Mouse (Mus musculus) liver, adult 2 months (tissue): Measurements from ENCODE around the gene Fkbp4. TPM values are rescaled to one million over a fixed set of nuclear protein-coding genes. Genes with fewer than 3 reads are reported as not detected.

Source experiments
- DNase-seq: peaks from one replicate; pipeline ENCODE4 v3.0.0-alpha.2; 2011; ENCODE audit warnings: low read depth, low spot score; ENCODE audit errors: extremely low read depth
- H3K27ac ChIP-seq: fragments of 200-500 bp; replicated peaks from 2 replicates; pipeline ENCODE4 v1.5.1; 2012; ENCODE audit warnings: low read depth, mild to moderate bottlenecking, control low read depth, inconsistent platforms, low read length; ENCODE audit not compliant: insufficient read depth
- H3K27me3 ChIP-seq: fragments of 200-500 bp; 2 replicates; pipeline ENCODE4 v1.6.1; 2012; ENCODE audit warnings: mild to moderate bottlenecking, moderate library complexity, low read length, inconsistent platforms; ENCODE audit not compliant: control insufficient read depth, insufficient read depth
- H3K36me3 ChIP-seq: fragments of 200-500 bp; 2 replicates; pipeline ENCODE4 v1.6.1; 2012; ENCODE audit warnings: low read length, inconsistent platforms; ENCODE audit not compliant: control insufficient read depth, insufficient read depth
- H3K4me1 ChIP-seq: fragments of 200-500 bp; 2 replicates; pipeline ENCODE4 v1.6.1; 2011; ENCODE audit warnings: low read length; ENCODE audit not compliant: control insufficient read depth, insufficient read depth
- H3K4me3 ChIP-seq: fragments of 200-500 bp; 2 replicates; pipeline ENCODE4 v1.5.1; 2011; ENCODE audit warnings: low read depth, mild to moderate bottlenecking, control low read depth, low read length, moderate library complexity; ENCODE audit not compliant: insufficient read depth
- H3K79me2 ChIP-seq: fragments of 200-500 bp; 2 replicates; pipeline ENCODE4 v1.6.1; 2012; ENCODE audit warnings: inconsistent platforms, mild to moderate bottlenecking, low read length, moderate library complexity; ENCODE audit not compliant: control insufficient read depth, insufficient read depth
- H3K9ac ChIP-seq: fragments of 200-500 bp; 2 replicates; pipeline ENCODE4 v1.6.1; 2012; ENCODE audit warnings: low read depth, mild to moderate bottlenecking, control low read depth, inconsistent platforms, low read length
- CTCF ChIP-seq: fragments of 200-500 bp; IDR thresholded peaks from 2 replicates; pipeline ENCODE4 v1.5.1; 2011; ENCODE audit warnings: low read depth, low read length, control low read depth
- POLR2A ChIP-seq: fragments of 200-500 bp; IDR thresholded peaks from 2 replicates; pipeline ENCODE4 v1.6.1; 2011; ENCODE audit warnings: low read length, control low read depth; ENCODE audit not compliant: insufficient read depth; ENCODE audit errors: extremely low read depth
- WGBS: fragments of 180-500 bp; shearing (Covaris S2); methylation state at CpG from one replicate; pipeline ENCODE4 v1.1.7; 2018; 5-methylcytosine and 5-hydroxymethylcytosine counted together
- polyA plus RNA-seq: library from polyadenylated mRNA; depleted of rRNA; stranded (reverse); fragments of >200 nt; gene quantifications from 2 replicates; pipeline ENCODE4 v1.2.3, GENCODE M21; 2012
- total RNA-seq: library from RNA; depleted of rRNA; stranded (reverse); fragments of >200 nt; gene quantifications from 2 replicates; pipeline ENCODE4 v1.2.3, GENCODE M21; 2014

Gene Fkbp4
- total and polyA plus RNA-seq, 2 experiments = 99.8 to 150 TPM

DNA sequence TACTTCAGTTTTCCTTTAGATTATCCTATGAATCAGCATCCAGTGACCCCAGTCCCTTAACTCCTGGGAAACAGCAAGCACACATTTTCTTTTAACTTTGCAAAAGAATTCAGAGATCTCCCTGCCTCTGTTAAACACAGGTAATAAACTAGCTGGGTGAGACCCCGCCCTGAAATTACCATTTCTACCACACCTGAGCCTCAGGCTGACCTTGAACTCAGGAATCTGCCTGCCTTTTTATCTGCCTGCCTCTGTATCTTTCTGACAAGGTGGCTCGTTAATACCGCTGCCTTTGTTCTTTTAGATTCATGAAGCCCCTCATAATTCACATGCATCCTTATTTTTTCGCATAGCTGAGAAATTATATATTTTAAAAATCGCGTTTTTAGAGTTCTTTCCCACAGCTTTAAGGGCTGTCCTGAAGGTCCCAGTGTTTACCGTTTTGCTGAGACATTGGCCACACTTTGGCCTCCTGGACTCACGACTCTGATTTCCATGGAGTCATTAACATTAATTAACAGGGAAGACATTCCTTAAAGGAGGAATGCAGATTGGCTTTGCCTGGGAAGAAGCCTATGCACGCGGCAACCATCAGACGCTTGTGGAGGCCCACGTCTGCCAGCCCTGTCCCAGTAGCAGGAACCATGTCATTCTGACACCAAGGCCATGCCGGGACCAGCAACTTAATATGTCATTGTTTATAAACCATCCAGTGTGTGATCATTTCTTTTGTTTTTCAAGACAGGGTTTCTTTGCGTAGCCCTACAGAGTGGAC, 22.4 kb upstream of the Fkbp4 start:
- Histone ChIP-seq H3K27me3 (no peaks in the 10 kb centered on the region), H3K4me3 (no peak overlapping the region), H3K79me2 (no peaks in the 10 kb centered on the region), H3K9ac (no peak overlapping the region), H3K36me3 (no peaks in the 10 kb centered on the region), H3K4me1 (no peaks in the 10 kb centered on the region), H3K27ac (no peak overlapping the region)
- DNase-seq = no peak
- 85% methylated on average over 14 of the region's 14 CpGs for WGBS
- no peak for TF ChIP-seq POLR2A
- no peak for TF ChIP-seq CTCF

DNA sequence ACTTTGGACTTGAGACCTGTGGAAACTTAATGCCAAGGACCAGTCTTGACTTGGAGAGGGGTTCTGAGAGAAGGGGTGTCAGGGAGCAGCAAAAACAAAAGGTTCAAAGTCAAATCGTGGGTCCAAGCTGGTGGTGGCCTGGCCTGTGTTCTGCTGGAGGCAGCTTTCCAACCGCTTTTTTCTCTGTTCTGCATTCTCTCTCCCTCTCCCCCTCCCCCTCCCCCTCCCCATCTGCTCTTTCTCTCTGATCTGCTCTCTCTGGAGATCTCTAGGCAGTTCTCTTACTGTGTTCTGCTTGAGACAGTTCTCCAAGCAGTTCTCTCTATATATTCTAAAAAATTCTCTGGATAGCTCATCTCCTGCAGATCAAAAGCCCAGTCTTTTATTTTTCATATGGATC, 21.8 kb upstream of the Fkbp4 start:
- H3K4me1 ChIP-seq = no peaks in the 10 kb centered on the region
- TF ChIP-seq CTCF (no peak), POLR2A (no peak)
- H3K27ac ChIP-seq = no peak overlapping the region
- H3K79me2 ChIP-seq = no peaks in the 10 kb centered on the region
- no peaks in the 10 kb centered on the region for H3K36me3 ChIP-seq
- H3K4me3 ChIP-seq = no peak overlapping the region
- WGBS = 65% methylated on average over 2 of the region's 2 CpGs
- DNase-seq = no peak
- H3K27me3 ChIP-seq = no peaks in the 10 kb centered on the region
- no peak overlapping the region for H3K9ac ChIP-seq

DNA sequence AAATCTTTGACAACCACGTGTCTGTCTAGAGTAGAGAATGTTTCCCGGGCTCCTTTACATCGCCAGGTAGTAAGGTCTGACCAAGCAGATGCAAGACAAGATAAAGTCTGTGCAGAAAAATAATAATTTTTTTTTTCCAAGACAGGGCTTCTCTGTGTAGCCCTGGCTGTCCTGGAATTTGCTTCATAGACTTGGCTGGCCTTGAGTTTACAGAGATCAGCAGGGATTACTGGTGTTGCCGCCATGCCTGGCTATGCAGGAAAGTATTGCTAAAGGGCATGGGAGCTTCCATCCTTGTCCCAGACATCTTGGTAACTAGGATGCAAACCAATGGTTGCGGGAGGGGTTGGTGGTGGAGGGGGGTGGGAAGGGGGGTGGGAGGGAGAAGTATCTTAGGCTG, 18.7 kb upstream of the Fkbp4 start:
- WGBS = 84% methylated on average over 5 of the region's 5 CpGs

DNA sequence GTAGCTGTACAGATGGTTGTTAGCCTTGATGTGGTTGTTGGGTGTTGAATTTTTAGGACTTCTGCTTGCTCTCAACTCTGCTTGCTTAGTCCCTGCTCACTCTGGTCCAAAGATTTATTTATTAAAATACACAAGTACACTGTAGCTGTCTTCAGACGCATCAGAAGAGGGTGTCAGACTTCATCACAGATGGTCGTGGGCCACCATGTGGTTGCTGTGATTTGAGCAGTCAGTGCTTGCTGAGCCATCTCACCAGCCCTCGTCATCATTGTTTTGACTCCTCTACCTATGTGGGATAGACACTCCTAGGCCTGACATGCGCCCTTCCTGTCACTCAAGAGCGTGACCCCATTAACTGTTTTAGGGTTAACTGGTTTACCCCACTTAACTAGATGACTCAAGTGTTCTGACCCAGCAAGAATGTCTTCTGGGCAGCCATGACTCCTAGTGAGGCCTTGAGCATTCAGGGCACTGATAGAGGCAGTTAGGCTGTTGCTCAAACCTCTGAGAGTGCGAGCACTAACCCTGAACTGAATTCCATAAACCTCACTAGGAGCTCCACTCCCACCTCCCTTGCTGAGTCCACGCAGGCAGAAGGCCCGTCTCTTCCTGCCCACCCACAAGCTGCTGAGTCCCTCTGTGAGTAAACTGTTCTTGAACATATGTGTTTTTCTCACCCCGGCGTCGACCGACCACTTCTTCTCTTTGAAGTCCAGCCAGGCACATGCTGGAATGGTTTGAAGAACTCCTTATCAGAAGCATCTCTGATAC, 17.5 kb upstream of the Fkbp4 start:
- Histone ChIP-seq H3K9ac (no peak overlapping the region), H3K4me3 (no peak overlapping the region), H3K27me3 (no peaks in the 10 kb centered on the region), H3K79me2 (no peaks in the 10 kb centered on the region), H3K36me3 (no peaks in the 10 kb centered on the region), H3K27ac (no peak overlapping the region), H3K4me1 (no peaks in the 10 kb centered on the region)
- WGBS = 76% methylated on average over 12 of the region's 12 CpGs
- TF ChIP-seq POLR2A (no peak), CTCF (no peak)
- no peak for DNase-seq

More for the DNA sequence above, 18.7 kb upstream of the Fkbp4 start:
- no peaks in the 10 kb centered on the region for H3K79me2 ChIP-seq
- no peak overlapping the region for H3K4me3 ChIP-seq
- no peaks in the 10 kb centered on the region for H3K36me3 ChIP-seq
- H3K27me3 ChIP-seq = no peaks in the 10 kb centered on the region
- no peak for DNase-seq
- no peak overlapping the region for H3K27ac ChIP-seq
- H3K4me1 ChIP-seq = no peaks in the 10 kb centered on the region
- no peak overlapping the region for H3K9ac ChIP-seq
- no peak for TF ChIP-seq CTCF
- no peak for TF ChIP-seq POLR2A

DNA sequence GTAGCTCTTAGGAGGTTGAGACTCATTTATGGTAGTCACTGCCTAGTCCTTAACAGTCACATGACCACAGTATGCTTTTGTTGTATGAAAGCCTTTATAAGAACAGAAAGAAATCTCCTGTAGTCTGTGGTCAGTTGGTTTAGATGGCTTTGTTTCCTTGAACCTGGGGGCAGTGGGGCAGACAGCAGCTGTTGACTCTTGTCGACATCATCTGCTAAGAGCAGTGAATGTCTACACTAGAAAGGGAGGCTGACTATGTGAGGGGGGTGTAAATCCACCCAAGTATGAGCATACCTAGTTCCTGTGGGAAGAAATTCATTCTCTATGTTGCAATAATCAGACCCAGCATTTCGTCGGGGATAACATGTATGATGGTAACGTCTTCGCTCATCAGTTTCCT, 8.6 kb upstream of the Fkbp4 start:
- H3K4me1 ChIP-seq = no peaks in the 10 kb centered on the region
- H3K27ac ChIP-seq = no peak overlapping the region
- H3K79me2 ChIP-seq = no peaks in the 10 kb centered on the region
- no peak for DNase-seq
- TF ChIP-seq CTCF (no peak), POLR2A (no peak)
- H3K36me3 ChIP-seq = no peaks in the 10 kb centered on the region
- WGBS = 89% methylated on average over 5 of the region's 5 CpGs
- H3K9ac ChIP-seq = no peak overlapping the region
- H3K27me3 ChIP-seq = no peaks in the 10 kb centered on the region
- H3K4me3 ChIP-seq = no peak overlapping the region

DNA sequence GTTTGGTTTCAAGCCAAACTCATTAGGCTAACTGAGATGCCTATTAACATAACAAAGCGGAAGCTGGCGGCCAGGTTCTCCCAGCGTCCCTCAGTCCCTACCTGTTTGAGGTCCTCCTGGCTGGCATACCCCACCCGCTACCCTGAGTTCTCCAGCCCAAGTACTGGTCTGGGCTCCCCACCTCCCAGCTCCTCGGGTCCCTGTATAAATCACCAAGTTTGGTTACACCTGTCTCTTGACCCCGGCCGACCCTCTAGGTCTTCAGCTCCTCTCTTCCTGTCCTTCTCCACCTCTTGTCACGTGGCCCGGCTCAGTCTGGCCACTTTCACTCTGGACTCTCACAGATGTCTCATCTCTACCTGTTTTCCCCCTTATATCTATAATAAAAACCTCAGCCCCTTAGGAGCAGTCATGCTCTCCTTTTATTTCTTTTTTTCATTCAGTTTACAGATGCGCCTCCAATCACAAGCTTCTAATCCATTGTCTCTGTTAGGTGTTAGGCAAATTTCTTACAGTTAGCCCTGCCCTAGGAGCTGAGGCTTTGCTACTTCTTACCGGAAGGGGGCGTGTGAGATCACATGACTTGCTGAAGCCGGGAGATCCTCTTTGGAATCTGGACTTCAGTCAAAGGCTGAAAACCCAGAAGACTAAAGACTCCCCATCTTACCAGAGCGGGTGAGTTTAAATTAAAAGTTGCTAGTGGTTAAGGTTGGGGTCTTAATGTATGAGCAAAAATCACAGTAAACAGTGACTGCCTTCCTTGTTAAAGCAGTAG, 7.5 kb upstream of the Fkbp4 start:
- peak; percentile 70 for DNase-seq
- Histone ChIP-seq H3K79me2 (no peaks in the 10 kb centered on the region), H3K4me3 (no peak overlapping the region), H3K9ac (no peak overlapping the region), H3K27ac (no peak overlapping the region), H3K27me3 (no peaks in the 10 kb centered on the region), H3K4me1 (no peaks in the 10 kb centered on the region), H3K36me3 (no peaks in the 10 kb centered on the region)
- TF ChIP-seq CTCF = peak; percentile 57; the same call in 1 of the 2 replicates
- no peak for TF ChIP-seq POLR2A
- WGBS = 31% methylated on average over 14 of the region's 14 CpGs
